14 mouse cellular contexts compared by ENCODE assay signal in genomic region chr5:111050135-111050534, GRCm38 (mm10).
A peak's percentile ranks its signal among the peaks of the same experiment; 100 is the strongest.
DNase-seq lines count a peak whose midpoint lies in the region; ATAC-seq and TF ChIP-seq lines count a peak whose summit lies in the region.
"Had no signal": no experiment of that assay in that cellular context is flagged by ENCODE, and none has a peak within 500 bp of the region (broad histone marks: within the 10 kb centered on the region; RNA-seq: fewer than 3 reads in every experiment).

No protein-coding gene starts in this region.

- TF ChIP-seq CTCF in forebrain, postnatal 0 days (IDR thresholded peaks at IDR 0.05; ENCODE audit: low read depth) = 0 out of 2 replicates have a peak, but pooled peaks have one; percentile 7

- peaks cover 80% of the 10 kb centered on the region for H3K27me3 ChIP-seq in heart, embryonic 12.5 days (replicated peaks)
- no peaks in the 10 kb centered on the region for H3K27me3 ChIP-seq in forebrain, postnatal 0 days (ENCODE audit: insufficient read depth, low read length)
- H3K27me3 ChIP-seq in intestine, embryonic 15.5 days (replicated peaks) = no peaks in the 10 kb centered on the region
- H3K27me3 ChIP-seq: CH12.LX had no signal

- H3K4me2 ChIP-seq in heart, embryonic 12.5 days = no peak overlapping the region
- H3K4me2 ChIP-seq in forebrain, postnatal 0 days (ENCODE audit: low read depth) = no peak overlapping the region
- H3K4me2 ChIP-seq in intestine, embryonic 15.5 days (replicated peaks) = no peak overlapping the region
- H3K4me2 ChIP-seq: heart, embryonic 13.5 days had no signal

- WGBS in heart, embryonic 12.5 days = 79% methylated on average over 9 of the region's 9 CpGs
- WGBS in forebrain, postnatal 0 days = 40% methylated on average over 9 of the region's 9 CpGs
- WGBS in intestine, embryonic 15.5 days = 71% methylated on average over 9 of the region's 9 CpGs

- H3K9me3 ChIP-seq in heart, embryonic 12.5 days (replicated peaks) = peaks cover 3% of the 10 kb centered on the region; the same call in 1 of the 2 replicates
- H3K9me3 ChIP-seq in forebrain, postnatal 0 days (ENCODE audit: low read length) = no peaks in the 10 kb centered on the region
- H3K9me3 ChIP-seq in intestine, embryonic 15.5 days = no peaks in the 10 kb centered on the region

- H3K4me3 ChIP-seq in heart, embryonic 12.5 days = no peak overlapping the region
- no peak overlapping the region for H3K4me3 ChIP-seq in forebrain, postnatal 0 days (ENCODE audit: low read depth, low read length)
- H3K4me3 ChIP-seq in intestine, embryonic 15.5 days (replicated peaks) = no peak overlapping the region
- H3K4me3 ChIP-seq: erythroblast, embryonic 14.5 days; heart, embryonic 13.5 days had no signal

- H3K9ac ChIP-seq in heart, embryonic 12.5 days = no peak overlapping the region
- H3K9ac ChIP-seq in forebrain, postnatal 0 days = no peak overlapping the region
- H3K9ac ChIP-seq in intestine, embryonic 15.5 days = no peak overlapping the region
- H3K9ac ChIP-seq: heart, embryonic 13.5 days; liver, postnatal 0 days had no signal

- H3K36me3 ChIP-seq in heart, embryonic 12.5 days = no peaks in the 10 kb centered on the region
- H3K36me3 ChIP-seq in forebrain, postnatal 0 days (ENCODE audit: insufficient read depth) = no peaks in the 10 kb centered on the region
- no peaks in the 10 kb centered on the region for H3K36me3 ChIP-seq in intestine, embryonic 15.5 days
- H3K36me3 ChIP-seq: heart, embryonic 13.5 days had no signal

- peak; percentile 93 for DNase-seq in heart, adult 11 months
- peak; percentile 46 for DNase-seq in right cerebral cortex, postnatal 4 days
- no peak for DNase-seq in right cerebral cortex, postnatal 25 days
- peak; percentile 76 for DNase-seq in forebrain, postnatal 0 days
- no peak for DNase-seq in testis, postnatal 10 days (ENCODE audit: low spot score)
- DNase-seq in urinary bladder, postnatal 14 days (ENCODE audit: low spot score) = no peak
- DNase-seq: kidney, adult 2 months; liver, postnatal 0 days had no signal

- no peak for ATAC-seq in heart, embryonic 12.5 days (ENCODE audit: insufficient number of reproducible peaks, low FRiP score)
- ATAC-seq in forebrain, postnatal 0 days = peak; percentile 75
- no peak for ATAC-seq in intestine, embryonic 15.5 days
- ATAC-seq: liver, postnatal 0 days had no signal

- peaks cover 28% of the 10 kb centered on the region for H3K4me1 ChIP-seq in heart, embryonic 12.5 days (replicated peaks)
- peaks cover 45% of the 10 kb centered on the region for H3K4me1 ChIP-seq in forebrain, postnatal 0 days (ENCODE audit: insufficient read depth)
- peaks cover 31% of the 10 kb centered on the region for H3K4me1 ChIP-seq in intestine, embryonic 15.5 days (replicated peaks)

- H3K27ac ChIP-seq in heart, embryonic 12.5 days (ENCODE audit: poor library complexity, severe bottlenecking) = no peak overlapping the region
- H3K27ac ChIP-seq in forebrain, postnatal 0 days (ENCODE audit: low read depth, low read length) = 0 out of 2 replicates have a peak overlapping the region, but pooled peaks have one; percentile 24
- H3K27ac ChIP-seq in intestine, embryonic 15.5 days = no peak overlapping the region
- H3K27ac ChIP-seq: heart, embryonic 13.5 days; stomach, postnatal 0 days had no signal

Comparison
In these comparisons a context has a peak if more than half of its experiments do, and no peak if none do; other contexts are left out.
1. DNase-seq: peak in heart, adult 11 months (single experiment), right cerebral cortex, postnatal 4 days (single experiment) and forebrain, postnatal 0 days (single experiment); none in right cerebral cortex, postnatal 25 days (single experiment), testis, postnatal 10 days (single experiment) and urinary bladder, postnatal 14 days (single experiment).